Comparison of ENCODE assay signal across 8 mouse cellular contexts in the genomic region with DNA sequence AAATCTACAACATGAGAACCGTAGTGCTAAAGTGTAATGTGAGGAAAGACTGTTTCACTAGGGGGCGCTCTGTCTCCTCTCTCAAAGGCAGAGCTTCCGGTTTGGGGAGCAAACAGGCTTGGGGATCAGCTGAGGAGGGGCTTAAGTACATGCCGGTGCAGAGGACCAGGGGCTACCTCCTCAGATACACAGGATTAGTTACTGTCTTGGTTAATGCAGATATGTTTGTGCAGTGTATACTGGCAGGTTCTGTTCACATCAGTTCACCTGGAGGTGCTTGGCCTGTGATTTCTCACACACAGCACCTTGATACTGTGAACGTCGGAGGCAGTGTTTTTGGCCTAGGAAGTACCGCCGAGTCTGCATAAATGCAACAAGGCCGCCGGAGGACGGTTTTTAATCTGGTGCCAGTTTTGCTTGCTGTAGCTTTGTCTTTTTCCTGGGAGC. TPM values are rescaled to one million over a fixed set of nuclear protein-coding genes. Genes with fewer than 3 reads are reported as not detected.
DNase-seq lines count a peak whose midpoint lies in the region; ATAC-seq and TF ChIP-seq lines count a peak whose summit lies in the region.

No protein-coding gene starts in this region.

- no peaks in the 10 kb centered on the region for H3K4me1 ChIP-seq in ES-Bruce4 (ENCODE audit: control insufficient read depth, insufficient read depth, low read length)
- no peaks in the 10 kb centered on the region for H3K4me1 ChIP-seq in forebrain, embryonic 11.5 days (replicated peaks; ENCODE audit: control insufficient read depth, insufficient read depth, low read length)
- H3K4me1 ChIP-seq in liver, postnatal 0 days (ENCODE audit: insufficient read depth): no peaks in the 10 kb centered on the region
- H3K4me1 ChIP-seq in olfactory bulb, adult 2 months (ENCODE audit: control insufficient read depth, insufficient read depth, low read length): peaks cover 4% of the 10 kb centered on the region

- intact Hi-C loops in heart, postnatal 36 days (cut with DNase I): loop anchor here (5.0 kb wide), 2 partner anchors 94 to 769 kb away; no protein-coding TSS in a partner anchor

- H3K9me3 ChIP-seq in ES-Bruce4 (replicated peaks; ENCODE audit: control insufficient read depth, insufficient read depth, low read length, poor library complexity, severe bottlenecking): no peaks in the 10 kb centered on the region
- H3K9me3 ChIP-seq in forebrain, embryonic 11.5 days (ENCODE audit: control insufficient read depth, low read length): no peaks in the 10 kb centered on the region
- H3K9me3 ChIP-seq in liver, postnatal 0 days (ENCODE audit: low read length): no peaks in the 10 kb centered on the region

- peak overlapping the region; percentile 19; the same call in 1 of the 2 replicates for H3K4me2 ChIP-seq in forebrain, embryonic 11.5 days (ENCODE audit: low read depth, low read length, severe bottlenecking)
- H3K4me2 ChIP-seq in liver, postnatal 0 days (ENCODE audit: low read depth, low read length): peak overlapping the region; percentile 30; the same call in 1 of the 2 replicates

- no peaks in the 10 kb centered on the region for H3K36me3 ChIP-seq in ES-Bruce4 (ENCODE audit: control insufficient read depth, insufficient read depth, low read length, poor library complexity, severe bottlenecking)
- no peaks in the 10 kb centered on the region for H3K36me3 ChIP-seq in forebrain, embryonic 11.5 days (ENCODE audit: control insufficient read depth, insufficient read depth, low read length)
- H3K36me3 ChIP-seq in liver, postnatal 0 days (replicated peaks; ENCODE audit: insufficient read depth, low read length): no peaks in the 10 kb centered on the region

- 36% methylated on average over 11 of the region's 11 CpGs for WGBS in forebrain, embryonic 11.5 days
- WGBS in liver, postnatal 0 days (ENCODE audit: insufficient replicate concordance): 25% methylated on average over 11 of the region's 11 CpGs
- WGBS in olfactory bulb, adult 2 months: 6% methylated on average over 11 of the region's 11 CpGs

- ATAC-seq in forebrain, embryonic 11.5 days (replicated peaks; ENCODE audit: low FRiP score): no peak; the same call in 1 of the 2 replicates
- no peak for ATAC-seq in liver, postnatal 0 days

- no peaks in the 10 kb centered on the region for H3K27me3 ChIP-seq in ES-Bruce4 (ENCODE audit: control insufficient read depth, insufficient read depth, low read length, poor library complexity, severe bottlenecking)
- H3K27me3 ChIP-seq in forebrain, embryonic 11.5 days (ENCODE audit: control insufficient read depth, insufficient read depth, low read length): no peaks in the 10 kb centered on the region
- H3K27me3 ChIP-seq in liver, postnatal 0 days (ENCODE audit: insufficient read depth, low read length): no peaks in the 10 kb centered on the region

- no peak for TF ChIP-seq EP300 in ES-Bruce4 (IDR thresholded peaks at IDR 0.05; ENCODE audit: insufficient read depth, low read depth, low read length)
- TF ChIP-seq EP300 in liver, postnatal 0 days (IDR thresholded peaks at IDR 0.05; ENCODE audit: low read depth): no peak

- no peak for TF ChIP-seq POLR2A in ES-Bruce4 (IDR thresholded peaks at IDR 0.05; ENCODE audit: insufficient read depth, low read length)
- no peak for TF ChIP-seq POLR2A in brain, embryonic 14.5 days (IDR thresholded peaks at IDR 0.05; ENCODE audit: borderline replicate concordance, extremely low read depth, insufficient read depth, insufficient read length, poor library complexity, severe bottlenecking)
- TF ChIP-seq POLR2A in olfactory bulb, adult 2 months (IDR thresholded peaks at IDR 0.05; ENCODE audit: insufficient read depth, low read depth, low read length): no peak

- DNase-seq in brain, embryonic 14.5 days (ENCODE audit: low read depth): peak; percentile 89
- DNase-seq in forebrain, embryonic 11.5 days (ENCODE audit: low spot score): peak; percentile 80
- peak; percentile 45 to 64 for DNase-seq in heart, postnatal 36 days
- peak; percentile 52 to 88 for DNase-seq in layer of hippocampus, adult 18-20 months (ENCODE audit: low spot score in 2 of 2)
- DNase-seq in liver, postnatal 0 days: peak; percentile 73
- DNase-seq in thymus, postnatal 10 days (ENCODE audit: low spot score in 2 of 2): peak; percentile 55 to 84

- peak; percentile 61 for TF ChIP-seq CTCF in ES-Bruce4 (IDR thresholded peaks at IDR 0.05; ENCODE audit: low read depth, low read length)
- TF ChIP-seq CTCF in brain, embryonic 14.5 days (IDR thresholded peaks at IDR 0.05; ENCODE audit: borderline replicate concordance, extremely low read depth, insufficient read depth, insufficient read length): peak; percentile 74; the same call in 1 of the 2 replicates
- TF ChIP-seq CTCF in liver, postnatal 0 days (IDR thresholded peaks at IDR 0.05; ENCODE audit: low read depth): peak; percentile 78
- peak; percentile 41 for TF ChIP-seq CTCF in olfactory bulb, adult 2 months (IDR thresholded peaks at IDR 0.05; ENCODE audit: insufficient read depth, low read depth, low read length)

- H3K27ac ChIP-seq in ES-Bruce4 (ENCODE audit: insufficient read depth, low read length): no peak overlapping the region
- H3K27ac ChIP-seq in forebrain, embryonic 11.5 days (ENCODE audit: low read depth, low read length): no peak overlapping the region
- H3K27ac ChIP-seq in liver, postnatal 0 days (ENCODE audit: low read depth): no peak overlapping the region
- no peak overlapping the region for H3K27ac ChIP-seq in olfactory bulb, adult 2 months (ENCODE audit: insufficient read depth, low read depth, low read length)

- peak overlapping the region; percentile 35; the same call in 1 of the 2 replicates for H3K4me3 ChIP-seq in ES-Bruce4 (ENCODE audit: low read depth, low read length)
- no peak overlapping the region for H3K4me3 ChIP-seq in forebrain, embryonic 11.5 days (ENCODE audit: low read depth, low read length)
- no peak overlapping the region for H3K4me3 ChIP-seq in liver, postnatal 0 days (ENCODE audit: low read depth, low read length)
- peak overlapping the region; percentile 20; the same call in 1 of the 2 replicates for H3K4me3 ChIP-seq in olfactory bulb, adult 2 months (ENCODE audit: insufficient read depth, low read depth, low read length)

- H3K9ac ChIP-seq in ES-Bruce4 (ENCODE audit: low read depth, poor library complexity, severe bottlenecking): no peak overlapping the region
- no peak overlapping the region; the same call in 1 of the 2 replicates for H3K9ac ChIP-seq in forebrain, embryonic 11.5 days (ENCODE audit: low read length)
- no peak overlapping the region for H3K9ac ChIP-seq in liver, postnatal 0 days (replicated peaks)

RNA-seq across cellular contexts. Expression of a gene that starts 27.5 kb away (rescaled TPM):
- polyA plus RNA-seq in ES-Bruce4 (2011; ENCODE audit: insufficient read depth, insufficient read length, low read depth, missing spikeins): 13.6 and 24.5 TPM in 2 replicates
- polyA plus RNA-seq in brain, embryonic 14.5 days (2012; rRNA removed): 14.6 and 15.4 TPM in 2 replicates
- polyA plus RNA-seq in forebrain, embryonic 11.5 days (2014; fragmentation: Nextera tagmentation; extraction: Ambion mirVana): 16.2 and 17.6 TPM in 2 replicates
- 10 to 100 TPM; 10.8 to 10.9 TPM for total RNA-seq in heart, postnatal 36 days (2021)
- 10 to 100 TPM; 19.9 to 21.1 TPM for total RNA-seq in layer of hippocampus, adult 18-20 months (2021)
- polyA plus RNA-seq in liver, postnatal 0 days (2015; fragmentation: Nextera tagmentation; extraction: Ambion mirVana): 5.6 and 6.3 TPM in 2 replicates
- not detected in 2 replicates for polyA plus RNA-seq in olfactory bulb, adult 2 months (2012; ENCODE audit: insufficient read depth, insufficient read length, low replicate concordance, missing spikeins)

RNA-seq across cellular contexts. Expression of a gene that starts 50.3 kb away (rescaled TPM):
- 135 TPM in 2 replicates for polyA plus RNA-seq in ES-Bruce4 (2011; ENCODE audit: insufficient read depth, insufficient read length, low read depth, missing spikeins)
- 47.6 and 61.4 TPM in 2 replicates for polyA plus RNA-seq in brain, embryonic 14.5 days (2012; rRNA removed)
- polyA plus RNA-seq in forebrain, embryonic 11.5 days (2014; fragmentation: Nextera tagmentation; extraction: Ambion mirVana): 85.1 and 106 TPM in 2 replicates
- 100 to 1,000 TPM; 205 to 218 TPM for total RNA-seq in heart, postnatal 36 days (2021)
- 10 to 100 TPM; 77.6 to 81.7 TPM for total RNA-seq in layer of hippocampus, adult 18-20 months (2021)
- polyA plus RNA-seq in liver, postnatal 0 days (2015; fragmentation: Nextera tagmentation; extraction: Ambion mirVana): 16.7 and 17.4 TPM in 2 replicates
- polyA plus RNA-seq in olfactory bulb, adult 2 months (2012; ENCODE audit: insufficient read depth, insufficient read length, low replicate concordance, missing spikeins): 77.8 TPM in 1 of 2 replicates, not detected in the other

Comparison
In these comparisons a context has a peak if more than half of its experiments do, and no peak if none do; other contexts are left out.
1. H3K4me3 ChIP-seq: peak in ES-Bruce4 (single experiment) and olfactory bulb, adult 2 months (single experiment); none in forebrain, embryonic 11.5 days (single experiment) and liver, postnatal 0 days (single experiment).
2. Peak in every context shown above with its lines, with median percentiles within 50 percentile points of each other: CTCF ChIP-seq and DNase-seq.